Mouse (Mus musculus): ENCODE results near the gene AC124502.3.

DNA sequence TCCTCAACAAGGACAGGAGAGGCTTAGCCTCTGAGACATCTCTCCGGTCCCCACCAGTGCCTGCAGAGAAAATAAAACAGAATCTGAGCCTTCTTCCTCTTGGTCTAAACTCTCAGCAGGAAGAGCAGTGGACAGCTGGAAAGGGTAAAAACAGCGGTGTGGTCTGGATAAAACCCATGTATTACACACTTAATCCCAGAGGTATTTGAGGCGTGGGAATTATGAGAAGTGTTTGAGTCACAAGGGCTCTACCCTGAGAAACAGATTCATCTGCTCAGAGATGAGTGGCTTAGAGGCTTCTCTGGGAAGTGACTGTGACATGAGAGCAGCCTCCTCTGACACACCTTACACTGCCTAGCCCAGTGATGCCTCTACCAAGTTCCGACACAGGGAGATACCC, 21.1 kb upstream of the AC124502.3 start:
- TF ChIP-seq GATA1 (IDR thresholded peaks at IDR 0.05; ENCODE audit: borderline replicate concordance, low read length) (no peak), FLI1 (IDR thresholded peaks at IDR 0.05; ENCODE audit: low read length) (no peak)
